Mouse (Mus musculus) lung, adult 2 months (tissue): ENCODE measurements around the gene Evx1.

Source experiments
- CTCF ChIP-seq: fragments of 200-500 bp; IDR thresholded peaks from 2 replicates; pipeline ENCODE4 v1.5.1; 2011; ENCODE audit warnings: mild to moderate bottlenecking, low read length, control low read depth; ENCODE audit not compliant: insufficient read depth
- POLR2A ChIP-seq: fragments of 200-500 bp; IDR thresholded peaks from 2 replicates; pipeline ENCODE4 v1.6.1; 2011; ENCODE audit warnings: low read depth, mild to moderate bottlenecking, control low read depth, low read length, borderline replicate concordance; ENCODE audit errors: extremely low read depth

DNA sequence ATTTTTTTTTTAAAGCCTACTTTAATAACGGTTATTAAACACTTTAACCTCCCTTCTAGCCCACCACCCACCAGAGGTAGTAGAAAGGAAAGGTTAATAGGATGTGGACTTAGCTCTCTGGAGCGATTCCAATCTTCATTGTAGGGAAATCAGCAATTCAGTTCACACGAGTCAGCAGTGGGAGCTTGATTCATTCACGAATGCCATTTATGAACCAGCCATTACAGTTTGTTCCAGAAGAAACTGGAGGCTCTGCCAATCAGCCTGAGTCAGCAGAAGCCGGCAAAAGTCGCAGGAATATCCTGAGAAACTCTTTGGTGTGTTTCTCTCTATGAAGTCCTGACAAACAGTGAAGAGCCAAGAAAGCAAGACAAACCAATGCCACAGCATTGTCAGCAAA lies 18.7 kb upstream of the Evx1 start:
- no peak for TF ChIP-seq POLR2A
- no peak for TF ChIP-seq CTCF
